Mouse (Mus musculus) midbrain, embryonic 16.5 days (tissue): ENCODE data around the gene Os9. TPM values are rescaled to one million over a fixed set of nuclear protein-coding genes. Genes with fewer than 3 reads are reported as not detected.
A peak's percentile ranks its signal among the peaks of the same experiment; 100 is the strongest.

Source experiments
- ATAC-seq: fragments of 200-750 bp; cut with Nextera tagmentation; 2 replicates; pipeline ENCODE4 v1.8.0; 2017; ENCODE audit warnings: moderate TSS enrichment
- H3K27ac ChIP-seq: fragments of 300-500 bp; sonication (generic); 2 replicates; pipeline ENCODE4 v1.5.1; 2014; ENCODE audit warnings: mild to moderate bottlenecking, low read length, mixed read lengths
- H3K27me3 ChIP-seq: fragments of 300-500 bp; sonication (generic); 2 replicates; pipeline ENCODE4 v1.6.1; 2014; ENCODE audit warnings: low read depth, low read length, mixed read lengths; ENCODE audit not compliant: control insufficient read depth, insufficient read depth
- H3K36me3 ChIP-seq: fragments of 300-500 bp; sonication (generic); 2 replicates; pipeline ENCODE4 v1.6.1; 2014; ENCODE audit warnings: mild to moderate bottlenecking, low read length, moderate library complexity, mixed read lengths; ENCODE audit not compliant: control insufficient read depth, insufficient read depth
- H3K4me1 ChIP-seq: fragments of 300-500 bp; sonication (generic); 2 replicates; pipeline ENCODE4 v1.6.1; 2014; ENCODE audit warnings: mild to moderate bottlenecking, low read length, mixed read lengths; ENCODE audit not compliant: control insufficient read depth, insufficient read depth
- H3K4me2 ChIP-seq: fragments of 300-500 bp; sonication (generic); 2 replicates; pipeline ENCODE4 v1.6.1; 2014; ENCODE audit warnings: mild to moderate bottlenecking, low read length, mixed read lengths
- H3K4me3 ChIP-seq: fragments of 300-500 bp; sonication (generic); 2 replicates; pipeline ENCODE4 v1.5.1; 2014; ENCODE audit warnings: low read depth, mild to moderate bottlenecking, low read length, moderate library complexity, mixed read lengths
- H3K9ac ChIP-seq: fragments of 300-500 bp; sonication (generic); 2 replicates; pipeline ENCODE4 v1.6.1; 2014; ENCODE audit warnings: low read depth, low read length, mixed read lengths
- H3K9me3 ChIP-seq: fragments of 300-500 bp; sonication (generic); replicated peaks from 2 replicates; pipeline ENCODE4 v1.6.1; 2014; ENCODE audit warnings: mild to moderate bottlenecking, low read length, mixed read lengths; ENCODE audit not compliant: control insufficient read depth, poor library complexity, severe bottlenecking
- WGBS: fragments of 180-500 bp; shearing (Covaris S2); extraction: QIAGEN DNeasy Blood & Tissue Kit; methylation state at CpG from one replicate; pipeline ENCODE4 v1.1.7; 2014; 5-methylcytosine and 5-hydroxymethylcytosine counted together
- polyA plus RNA-seq: library from polyadenylated mRNA; unstranded; fragments of >200 nt; fragmentation: Nextera tagmentation; extraction: Ambion mirVana; gene quantifications from 2 replicates; pipeline ENCODE4 v1.2.1, GENCODE M21; 2015

Gene Os9
- polyA plus RNA-seq, 1 experiment from 2014 or later = 132 TPM

- no peak for ATAC-seq
- Histone ChIP-seq H3K4me2 (no peak overlapping the region), H3K4me3 (no peak overlapping the region), H3K27me3 (no peaks in the 10 kb centered on the region), H3K9ac (no peak overlapping the region), H3K36me3 (no peaks in the 10 kb centered on the region), H3K9me3 (no peaks in the 10 kb centered on the region), H3K27ac (no peak overlapping the region), H3K4me1 (peaks cover 10% of the 10 kb centered on the region)
- WGBS = 84% methylated on average over 5 of the region's 5 CpGs
Measured at GRCm38 (mm10) chr10:127126579-127126978, 5.6 kb upstream of the Os9 start.

- H3K9me3 ChIP-seq = no peaks in the 10 kb centered on the region
- ATAC-seq = no peak
- peaks cover 10% of the 10 kb centered on the region for H3K4me1 ChIP-seq
- H3K4me2 ChIP-seq = no peak overlapping the region
- no peak overlapping the region for H3K27ac ChIP-seq
- H3K27me3 ChIP-seq = no peaks in the 10 kb centered on the region
- H3K9ac ChIP-seq = no peak overlapping the region
- no peaks in the 10 kb centered on the region for H3K36me3 ChIP-seq
- H3K4me3 ChIP-seq = no peak overlapping the region
- 74% methylated on average over 9 of the region's 9 CpGs for WGBS
Measured at GRCm38 (mm10) chr10:127125210-127126001, 4.5 kb upstream of the Os9 start.

- Histone ChIP-seq H3K9ac (peak overlapping the region; percentile 55), H3K27me3 (no peaks in the 10 kb centered on the region), H3K4me3 (peak overlapping the region; percentile 27), H3K27ac (peak overlapping the region; percentile 85), H3K36me3 (peaks cover 7% of the 10 kb centered on the region), H3K4me1 (peaks cover 17% of the 10 kb centered on the region), H3K4me2 (peak overlapping the region; percentile 72), H3K9me3 (no peaks in the 10 kb centered on the region)
- 5% methylated on average over 4 of the region's 4 CpGs for WGBS
- no peak for ATAC-seq
Measured at GRCm38 (mm10) chr10:127123436-127123805, 2.5 kb upstream of the Os9 start.

GRCm38 (mm10) chr10:127122784-127123435, 2.0 kb upstream of the Os9 start:
- WGBS = 6% methylated on average over 13 of the region's 13 CpGs

GRCm38 (mm10) chr10:127122018-127122417, 1.1 kb upstream of the Os9 start:
- peak overlapping the region; percentile 54 for H3K9ac ChIP-seq
- peak overlapping the region; percentile 85 for H3K27ac ChIP-seq
- H3K27me3 ChIP-seq = no peaks in the 10 kb centered on the region
- no peak for ATAC-seq
- peaks cover 13% of the 10 kb centered on the region for H3K36me3 ChIP-seq
- peak overlapping the region; percentile 43 for H3K4me3 ChIP-seq
- no peaks in the 10 kb centered on the region for H3K9me3 ChIP-seq
- peaks cover 17% of the 10 kb centered on the region for H3K4me1 ChIP-seq
- WGBS = 87% methylated on average over 3 of the region's 3 CpGs
- H3K4me2 ChIP-seq = peak overlapping the region; percentile 72

More at GRCm38 (mm10) chr10:127122784-127123435, 2.0 kb upstream of the Os9 start:
- H3K9me3 ChIP-seq = no peaks in the 10 kb centered on the region
- peak overlapping the region; percentile 72 for H3K4me2 ChIP-seq
- H3K27ac ChIP-seq = peak overlapping the region; percentile 85
- peak overlapping the region; percentile 55 for H3K9ac ChIP-seq
- peak; percentile 53 for ATAC-seq
- peaks cover 7% of the 10 kb centered on the region for H3K36me3 ChIP-seq
- peaks cover 17% of the 10 kb centered on the region for H3K4me1 ChIP-seq
- no peaks in the 10 kb centered on the region for H3K27me3 ChIP-seq
- H3K4me3 ChIP-seq = peak overlapping the region; percentile 27

GRCm38 (mm10) chr10:127120301-127121065, 448 bp downstream of the Os9 start:
- Histone ChIP-seq H3K9me3 (no peaks in the 10 kb centered on the region), H3K36me3 (peaks cover 25% of the 10 kb centered on the region), H3K4me2 (peak overlapping the region; percentile 69), H3K27ac (peak overlapping the region; percentile 59), H3K27me3 (no peaks in the 10 kb centered on the region), H3K4me1 (peaks cover 17% of the 10 kb centered on the region), H3K9ac (peak overlapping the region; percentile 70), H3K4me3 (peak overlapping the region; percentile 73)
- WGBS = 5% methylated on average over 32 of the region's 34 CpGs
- peak; percentile 57 for ATAC-seq

- Histone ChIP-seq H3K4me3 (no peak overlapping the region), H3K27me3 (no peaks in the 10 kb centered on the region), H3K27ac (no peak overlapping the region), H3K36me3 (peaks cover 25% of the 10 kb centered on the region), H3K4me1 (peaks cover 17% of the 10 kb centered on the region), H3K9me3 (no peaks in the 10 kb centered on the region), H3K4me2 (no peak overlapping the region), H3K9ac (no peak overlapping the region)
- no peak for ATAC-seq
- 96% methylated on average over 10 of the region's 10 CpGs for WGBS
Measured at GRCm38 (mm10) chr10:127119229-127119628, 1.7 kb downstream of the Os9 start.

GRCm38 (mm10) chr10:127118470-127118869, 2.5 kb downstream of the Os9 start:
- Histone ChIP-seq H3K27ac (no peak overlapping the region), H3K9me3 (no peaks in the 10 kb centered on the region), H3K36me3 (peaks cover 25% of the 10 kb centered on the region), H3K27me3 (no peaks in the 10 kb centered on the region), H3K9ac (no peak overlapping the region), H3K4me1 (peaks cover 17% of the 10 kb centered on the region), H3K4me3 (no peak overlapping the region), H3K4me2 (no peak overlapping the region)
- WGBS = 96% methylated on average over 11 of the region's 11 CpGs
- ATAC-seq = no peak
